Mouse (Mus musculus) lung, postnatal 4 days (tissue): ENCODE measurements around the gene Adora1.
A peak's percentile ranks its signal among the peaks of the same experiment; 100 is the strongest.

Experiments used
- DNase-seq, 2 experiments: peaks; one replicate each; pipeline ENCODE4 v3.0.0; 2021

Gene Adora1

GRCm38 (mm10) chr1:134236142-134236541 is 911 bp upstream of the Adora1 start:
- no peak for DNase-seq

- DNase-seq = peak; percentile 51 to 53
These were observed 508 bp downstream of the Adora1 start for GRCm38 (mm10) chr1:134234455-134235390.

GRCm38 (mm10) chr1:134233681-134234454 is 1.4 kb downstream of the Adora1 start:
- DNase-seq = no peak

GRCm38 (mm10) chr1:134232778-134233531 is 2.3 kb downstream of the Adora1 start:
- peak; percentile 34 to 65 for DNase-seq

- no peak for DNase-seq
These were observed 2.9 kb downstream of the Adora1 start for GRCm38 (mm10) chr1:134232326-134232725.

GRCm38 (mm10) chr1:134231681-134232080 is 3.5 kb downstream of the Adora1 start:
- no peak for DNase-seq

GRCm38 (mm10) chr1:134231270-134231669 is 4.0 kb downstream of the Adora1 start:
- no peak for DNase-seq

GRCm38 (mm10) chr1:134230638-134231228 is 4.5 kb downstream of the Adora1 start:
- no peak for DNase-seq

- DNase-seq = no peak
These were observed 5.2 kb downstream of the Adora1 start for GRCm38 (mm10) chr1:134229806-134230575.

- DNase-seq = no peak
These were observed 8.5 kb downstream of the Adora1 start for GRCm38 (mm10) chr1:134226739-134227138.

GRCm38 (mm10) chr1:134225375-134225774 is 9.9 kb downstream of the Adora1 start:
- DNase-seq = no peak

- no peak for DNase-seq
These were observed 10.5 kb downstream of the Adora1 start for GRCm38 (mm10) chr1:134224649-134225227.

GRCm38 (mm10) chr1:134222122-134223055 is 12.8 kb downstream of the Adora1 start:
- DNase-seq = peak; percentile 76 to 86

- no peak for DNase-seq
These were observed 14.1 kb downstream of the Adora1 start for GRCm38 (mm10) chr1:134221172-134221571.

- no peak for DNase-seq
These were observed 15.6 kb downstream of the Adora1 start for GRCm38 (mm10) chr1:134219608-134220007.

- DNase-seq = no peak
These were observed 17.3 kb downstream of the Adora1 start for GRCm38 (mm10) chr1:134217942-134218341.

- peak; percentile 32 to 44 for DNase-seq
These were observed 18.2 kb downstream of the Adora1 start for GRCm38 (mm10) chr1:134217028-134217481.

- no peak for DNase-seq
These were observed 18.6 kb downstream of the Adora1 start for GRCm38 (mm10) chr1:134216629-134216971.

GRCm38 (mm10) chr1:134215751-134216628 is 19.2 kb downstream of the Adora1 start:
- DNase-seq = no peak
